Mouse (Mus musculus) pancreas, adult 10 weeks (tissue): ENCODE measurements around the gene Nsrp1. TPM values are rescaled to one million over a fixed set of nuclear protein-coding genes. Genes with fewer than 3 reads are reported as not detected.

Experiments used
- polyA plus RNA-seq: library from polyadenylated mRNA; stranded (reverse); fragments of 350-450 nt; fragmentation: Illumina TruSeq; extraction: RNeasy Lipid Tissue Mini Kit (QIAGEN cat#74804); gene quantifications from one replicate; pipeline ENCODE4 v1.2.3, GENCODE M21; 2015; ENCODE audit warnings: low read depth, low replicate concordance; ENCODE audit not compliant: insufficient read depth

Gene Nsrp1
- 5.5 TPM for polyA plus RNA-seq

GRCm38 (mm10) chr11:77078273-77079134, at the start of gene Nsrp1:
Nsrp1 (minus strand) TSS chr11:77078435.

GRCm38 (mm10) chr11:76997916-76998704, 80.1 kb downstream of the Nsrp1 start, which contains the start of gene Slc6a4:
Slc6a4 (plus strand) TSS chr11:76998603.

Other genes with a start within 250 kb of the Nsrp1 start
- gene Cpd, start 231.4 kb downstream of the Nsrp1 start, polyA plus RNA-seq, result 10.5 TPM
- not detected for gene Tmigd1, start 176.3 kb downstream of the Nsrp1 start, polyA plus RNA-seq
- 7.2 TPM for gene Blmh, start 153.6 kb downstream of the Nsrp1 start, polyA plus RNA-seq
- 0.59 TPM for gene Slc6a4, start 79.8 kb downstream of the Nsrp1 start, polyA plus RNA-seq
- not detected for gene Efcab5, start 110.5 kb upstream of the Nsrp1 start, polyA plus RNA-seq
- gene Ssh2, start 137.9 kb upstream of the Nsrp1 start, polyA plus RNA-seq, result 3.8 TPM